Mouse (Mus musculus) gastrocnemius, postnatal 4 days (tissue): ENCODE data around the gene Rpl6. TPM values are rescaled to one million over a fixed set of nuclear protein-coding genes. Genes with fewer than 3 reads are reported as not detected.

Experiments used
- DNase-seq, 2 experiments: peaks; one replicate each; pipeline ENCODE4 v3.0.0; 2021 to 2022; ENCODE audit warnings: low spot score in 2 of 2, mixed read lengths in 2 of 2
- total RNA-seq, 2 experiments: library from RNA; stranded (reverse); gene quantifications; 2 replicates each; pipeline ENCODE4 v1.2.3; 2021

Rpl6 gene
- total RNA-seq, 2 experiments from 2014 or later = 868 to 943 TPM

DNA sequence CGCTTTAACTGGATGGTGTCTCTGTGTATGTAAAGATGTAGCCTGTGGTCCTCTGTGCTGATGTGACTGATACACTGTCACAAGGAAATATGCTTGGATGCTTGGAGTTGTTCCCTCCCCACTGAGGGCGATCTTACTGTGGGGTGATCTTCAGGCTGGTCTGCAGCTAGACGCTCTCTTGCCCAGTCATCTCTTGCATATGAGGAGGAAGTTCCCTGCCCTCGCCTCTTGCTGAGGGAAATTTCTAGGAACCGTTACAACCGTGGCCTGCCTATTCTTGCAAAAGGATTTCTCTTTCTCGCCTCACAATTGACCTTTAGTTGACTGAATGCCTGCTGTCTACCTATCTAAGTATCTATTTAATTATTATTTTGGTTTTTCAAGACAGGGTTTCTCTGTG lies 50.7 kb downstream of the Rpl6 start:
- DNase-seq = no peak

Other genes starting within 250 kb of the Rpl6 start
- under 1 TPM in 1 of 2 experiments, not detected in 1; 0.27 TPM for gene Rph3a, start 194.4 kb upstream of the Rpl6 start, total RNA-seq
- 10 to 100 TPM; 82.3 to 85.0 TPM for gene Ptpn11, start 13.1 kb upstream of the Rpl6 start, total RNA-seq
- gene Hectd4, start 15.7 kb downstream of the Rpl6 start, total RNA-seq = 10 to 100 TPM; 17.3 to 20.3 TPM
- gene Trafd1, start 181.2 kb downstream of the Rpl6 start, total RNA-seq = 10 to 100 TPM; 74.7 to 87.6 TPM
- 10 to 100 TPM; 22.3 to 23.8 TPM for gene Naa25, start 193.5 kb downstream of the Rpl6 start, total RNA-seq
- 10 to 100 TPM in 1 of 2 experiments, 1 to 10 TPM in 1; 9.2 to 12.7 TPM for gene Tmem116, start 247.4 kb downstream of the Rpl6 start, total RNA-seq
- 100 to 1,000 TPM in 1 of 2 experiments, 10 to 100 TPM in 1; 97.7 to 115 TPM for gene Erp29, start 248.0 kb downstream of the Rpl6 start, total RNA-seq